Mouse (Mus musculus): ENCODE results near the gene Cd70.

DNA sequence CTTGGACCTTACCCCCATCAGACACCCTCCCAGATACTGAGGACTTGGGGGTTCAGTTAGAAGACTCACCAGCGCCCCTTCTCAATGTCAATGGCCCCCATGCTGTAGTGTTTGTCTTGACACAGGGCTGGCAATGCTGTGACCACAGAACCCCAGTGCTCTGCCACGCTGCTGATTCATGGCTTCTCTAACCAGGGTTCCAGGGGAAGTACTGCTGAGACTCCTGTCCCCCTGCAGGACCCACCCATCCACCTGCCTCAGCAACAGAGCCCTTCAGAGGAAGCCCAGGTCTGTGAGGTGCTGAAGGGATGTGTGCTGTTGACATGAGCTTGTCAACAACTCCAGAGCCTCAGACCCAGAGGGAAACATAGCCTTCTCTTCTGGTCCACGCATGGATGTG lies 45.2 kb upstream of the Cd70 start:
- no peak for TF ChIP-seq CTCF (IDR thresholded peaks at IDR 0.05; ENCODE audit: low read depth)
- TF ChIP-seq EP300 (optimal IDR thresholded peaks at IDR 0.05), result no peak
